Mouse (Mus musculus): Measurements from ENCODE around the gene Mkrn2.

The Mkrn2 gene

GRCm38 (mm10) chr6:115601715-115602523 lies at the start of gene Mkrn2:
Gene Mkrn2 (plus strand): TSS chr6:115601902.
- peak; percentile 94 for DNase-seq (ENCODE audit: low read depth, low spot score)

DNA sequence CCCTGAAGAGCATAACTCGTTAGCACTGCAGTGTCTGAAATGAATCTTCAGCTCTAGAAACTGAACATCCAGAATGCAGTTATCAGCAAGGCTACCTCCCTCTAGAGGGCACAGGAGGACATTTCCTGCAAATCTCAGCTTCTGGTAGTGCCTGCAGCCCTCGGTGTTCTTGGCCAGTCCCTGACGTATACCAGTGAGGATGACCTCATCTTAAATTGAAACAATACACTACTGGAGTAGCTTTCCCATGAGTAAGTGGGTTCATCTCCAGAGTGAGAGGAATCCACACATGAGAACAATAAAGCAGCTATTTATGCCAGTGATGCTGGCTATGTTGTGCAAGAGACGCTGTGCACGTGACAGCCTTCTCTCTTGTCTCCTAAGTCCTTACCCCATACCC lies 46.2 kb upstream of the Mkrn2 start:
- DNase-seq (ENCODE audit: low read depth, low spot score): no peak

- DNase-seq (ENCODE audit: low read depth, low spot score): no peak
Observed at GRCm38 (mm10) chr6:115558176-115558575, 43.5 kb upstream of the Mkrn2 start.

GRCm38 (mm10) chr6:115559651-115560632 lies 41.8 kb upstream of the Mkrn2 start:
- no peak for DNase-seq (ENCODE audit: low read depth, low spot score)

GRCm38 (mm10) chr6:115565479-115566045 lies 36.1 kb upstream of the Mkrn2 start:
- DNase-seq (ENCODE audit: low read depth, low spot score): no peak

GRCm38 (mm10) chr6:115574171-115574570 lies 27.5 kb upstream of the Mkrn2 start:
- DNase-seq (ENCODE audit: low read depth, low spot score): no peak

DNA sequence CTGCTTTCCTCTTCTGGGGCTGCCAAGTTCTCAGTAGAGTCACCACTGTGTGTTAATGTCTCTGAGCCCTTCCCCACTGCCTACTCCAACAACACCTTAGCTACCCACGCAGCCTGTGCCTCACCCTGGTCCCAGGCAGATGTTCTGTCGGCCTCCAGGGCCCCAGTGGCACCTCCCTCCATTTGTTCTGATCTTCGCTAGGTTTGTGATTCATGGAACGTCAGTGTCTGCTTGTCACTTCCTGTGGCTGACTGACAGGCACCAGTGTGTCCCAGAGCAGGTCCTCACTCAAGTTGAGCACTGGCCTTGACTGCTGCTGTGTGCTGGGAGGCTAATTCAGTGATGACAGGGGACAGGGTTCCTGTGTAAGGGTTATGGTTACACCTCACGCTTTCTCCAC lies 24.3 kb upstream of the Mkrn2 start:
- no peak for DNase-seq (ENCODE audit: low read depth, low spot score)

DNA sequence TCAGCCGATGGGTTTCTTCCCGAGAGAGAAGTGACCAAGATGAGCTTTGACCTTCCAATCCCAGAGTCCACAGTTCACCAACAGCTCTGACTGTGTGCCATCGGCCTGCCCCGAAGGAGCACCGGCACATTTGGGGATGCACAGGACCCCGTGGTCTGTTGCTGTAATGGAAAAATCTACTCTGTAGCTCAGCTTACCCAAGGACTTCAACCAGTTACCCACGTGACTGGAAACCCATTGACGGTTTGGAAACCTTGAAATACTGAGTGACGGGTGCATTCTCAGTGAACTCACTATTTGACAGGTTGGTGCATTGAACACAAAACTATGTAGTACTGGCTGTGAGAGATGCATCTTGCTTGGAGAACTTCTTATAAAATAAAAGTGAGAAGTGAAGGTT lies 23.8 kb upstream of the Mkrn2 start:
- DNase-seq (ENCODE audit: low read depth, low spot score): no peak

GRCm38 (mm10) chr6:115580810-115581209 lies 20.9 kb upstream of the Mkrn2 start:
- DNase-seq (ENCODE audit: low read depth, low spot score): no peak

- peak; percentile 54 for DNase-seq (ENCODE audit: low read depth, low spot score)
Observed at GRCm38 (mm10) chr6:115582328-115583115, 19.2 kb upstream of the Mkrn2 start.

DNA sequence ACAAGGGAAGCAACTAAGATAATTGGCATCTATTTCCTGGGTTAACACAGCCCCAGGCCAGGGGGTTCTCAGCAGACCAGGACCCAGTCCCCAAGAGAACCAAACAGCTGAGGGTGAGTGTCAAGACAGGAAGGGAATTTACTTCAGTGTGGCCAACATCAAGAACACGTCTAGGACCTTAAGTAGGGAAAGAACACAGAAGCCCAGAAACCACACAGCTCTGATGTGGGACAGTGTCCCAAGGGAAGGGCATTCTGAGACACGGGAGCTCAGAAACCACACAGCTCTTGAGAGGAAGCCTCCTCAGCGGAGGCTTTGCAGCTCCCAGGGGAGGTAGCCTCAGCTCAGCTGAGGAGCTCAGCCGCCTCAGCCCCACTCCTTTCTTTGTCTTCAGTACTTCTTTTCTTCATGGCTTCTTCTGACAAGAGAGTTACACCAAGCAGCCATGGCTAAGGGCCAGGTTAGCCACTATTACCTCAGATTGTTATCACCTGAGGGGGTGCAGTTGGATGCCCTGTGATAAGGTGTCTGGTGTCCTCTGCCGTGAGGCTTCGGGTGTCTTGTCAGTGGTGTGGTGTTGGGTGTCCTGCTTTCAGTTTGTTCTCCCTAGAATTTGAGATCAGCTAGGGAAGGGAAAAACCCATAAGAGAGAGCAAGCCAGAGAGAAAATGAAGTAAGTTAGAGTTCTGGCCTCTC lies 18.1 kb upstream of the Mkrn2 start:
- no peak for DNase-seq (ENCODE audit: low read depth, low spot score)

GRCm38 (mm10) chr6:115584176-115584575 lies 17.5 kb upstream of the Mkrn2 start:
- DNase-seq (ENCODE audit: low read depth, low spot score): peak; percentile 28

GRCm38 (mm10) chr6:115586321-115586720 lies 15.4 kb upstream of the Mkrn2 start:
- no peak for DNase-seq (ENCODE audit: low read depth, low spot score)

GRCm38 (mm10) chr6:115591692-115592359 lies 9.9 kb upstream of the Mkrn2 start:
- no peak for DNase-seq (ENCODE audit: low read depth, low spot score)

GRCm38 (mm10) chr6:115592458-115592857 lies 9.2 kb upstream of the Mkrn2 start, which contains the start of gene Mkrn2os:
Gene Mkrn2os (minus strand): TSS chr6:115592576.
- DNase-seq (ENCODE audit: low read depth, low spot score): no peak

DNA sequence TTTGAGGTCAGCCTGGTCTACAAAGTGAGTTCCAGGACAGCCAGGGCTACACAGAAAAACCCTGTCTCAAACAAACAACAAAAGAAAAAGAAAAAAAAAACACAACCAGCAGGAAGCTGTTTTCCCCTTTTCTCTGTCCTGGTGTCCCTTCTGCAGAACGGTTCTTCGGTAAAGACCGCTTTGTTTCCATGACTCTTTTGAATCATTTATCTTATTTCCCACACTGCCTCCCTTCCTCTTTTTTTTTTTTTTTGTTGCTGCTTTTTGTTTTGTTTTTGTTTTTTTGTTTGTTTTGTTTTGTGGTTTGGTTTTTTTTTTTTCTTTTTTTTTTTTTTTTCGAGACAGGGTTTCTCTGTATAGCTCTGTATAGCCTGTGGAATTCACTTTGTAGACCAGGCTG lies 8.4 kb upstream of the Mkrn2 start:
- DNase-seq (ENCODE audit: low read depth, low spot score): no peak

- no peak for DNase-seq (ENCODE audit: low read depth, low spot score)
Observed at GRCm38 (mm10) chr6:115594463-115594862, 7.2 kb upstream of the Mkrn2 start.

DNA sequence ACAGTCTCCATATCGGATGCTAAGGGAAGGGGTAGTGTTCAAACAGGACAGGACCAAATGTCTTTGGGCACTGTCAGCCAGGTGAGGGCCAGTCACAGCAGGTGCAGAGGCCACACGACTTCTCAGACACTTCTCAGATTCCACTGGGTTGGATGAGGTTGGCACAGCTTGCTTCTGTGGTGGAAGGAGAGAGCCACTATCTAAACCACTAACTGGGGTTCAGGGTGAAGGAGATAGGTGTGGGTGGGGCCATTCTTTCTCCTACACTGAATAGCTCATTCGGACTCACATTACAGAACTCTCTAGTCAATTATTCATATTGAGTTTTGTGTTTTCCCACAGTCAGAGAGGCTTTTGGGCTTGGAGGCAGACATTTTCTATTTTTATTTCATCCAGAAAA lies 6.0 kb upstream of the Mkrn2 start:
- DNase-seq (ENCODE audit: low read depth, low spot score): no peak

DNA sequence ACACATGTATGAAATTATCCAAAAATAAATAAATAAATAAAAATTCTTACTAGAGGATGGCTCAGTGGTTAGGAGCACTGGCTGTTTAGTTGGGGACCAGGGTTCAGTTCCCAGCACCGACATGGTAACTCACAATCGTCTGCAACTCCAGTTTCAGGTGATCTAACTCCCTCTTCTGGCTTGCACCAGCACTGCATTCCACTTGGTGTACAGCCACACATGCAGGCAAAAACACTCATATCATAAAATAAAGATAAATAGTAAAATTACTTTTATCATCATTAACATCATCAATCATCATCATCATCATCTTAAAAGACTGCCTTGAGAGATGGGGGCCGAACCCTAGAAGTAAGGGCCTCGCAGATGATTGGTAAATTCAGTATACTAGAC lies 384 bp upstream of the Mkrn2 start:
- peak; percentile 76 for DNase-seq (ENCODE audit: low read depth, low spot score)

DNA sequence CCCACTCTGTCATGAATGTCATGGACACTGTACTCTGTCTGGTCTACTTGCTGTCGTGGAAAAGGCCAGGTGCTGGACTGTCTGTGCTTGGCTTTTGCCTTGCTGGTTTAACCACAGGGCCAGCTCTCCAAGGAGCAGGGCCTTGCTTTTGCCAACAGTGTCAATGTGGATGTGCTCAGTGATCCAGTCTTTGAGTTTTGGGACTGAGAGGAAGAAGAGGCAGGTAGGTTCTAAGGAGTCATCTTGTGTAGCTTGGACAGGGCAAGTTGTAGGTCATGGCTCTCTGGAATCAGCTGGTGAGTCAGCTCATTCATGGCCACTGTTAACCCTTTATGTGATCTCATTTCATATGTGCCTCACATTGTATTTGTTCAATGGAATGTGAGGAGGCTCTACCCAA lies 4.8 kb downstream of the Mkrn2 start:
- DNase-seq (ENCODE audit: low read depth, low spot score): no peak

Measured in ES-CJ7 (cell line).